Mouse (Mus musculus) liver, embryonic 14.5 days (tissue): ENCODE measurements around the gene Ncoa7.

Source experiments
- CTCF ChIP-seq: IDR thresholded peaks from 2 replicates; pipeline ENCODE4 v1.5.1; 2016; ENCODE audit warnings: antibody characterized with exemption, low read depth, control low read depth
- EP300 ChIP-seq: IDR thresholded peaks from 2 replicates; pipeline ENCODE4 v1.6.1; 2016; ENCODE audit warnings: antibody characterized with exemption, low read depth

DNA sequence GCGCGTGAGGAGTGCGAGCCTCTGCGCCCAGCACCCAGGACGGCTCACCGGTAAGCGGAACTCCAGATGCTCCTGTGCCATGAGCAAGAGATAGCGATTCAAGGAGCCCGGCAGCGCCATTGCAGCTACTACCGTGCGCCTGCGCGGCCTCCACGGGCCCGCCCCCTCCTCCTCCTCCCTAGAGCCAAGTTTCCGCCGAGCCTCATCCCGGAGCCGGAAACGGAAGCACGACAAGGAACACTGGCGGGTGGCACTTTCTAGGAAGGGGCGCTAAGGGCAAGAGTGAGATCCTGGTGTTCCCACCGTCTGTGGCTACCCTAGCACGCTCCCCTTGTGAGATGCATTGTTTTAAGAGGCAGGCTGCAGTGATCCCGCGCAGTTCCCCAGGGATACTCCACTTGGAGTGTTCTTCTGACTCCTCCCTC, 202.6 kb downstream of the Ncoa7 start, which contains the start of gene Trmt11:
- TF ChIP-seq CTCF (0 out of 2 replicates have a peak, but pooled peaks have one; percentile 7), EP300 (no peak)
